16 mouse cellular contexts compared by ENCODE assay signal in the genomic region with DNA sequence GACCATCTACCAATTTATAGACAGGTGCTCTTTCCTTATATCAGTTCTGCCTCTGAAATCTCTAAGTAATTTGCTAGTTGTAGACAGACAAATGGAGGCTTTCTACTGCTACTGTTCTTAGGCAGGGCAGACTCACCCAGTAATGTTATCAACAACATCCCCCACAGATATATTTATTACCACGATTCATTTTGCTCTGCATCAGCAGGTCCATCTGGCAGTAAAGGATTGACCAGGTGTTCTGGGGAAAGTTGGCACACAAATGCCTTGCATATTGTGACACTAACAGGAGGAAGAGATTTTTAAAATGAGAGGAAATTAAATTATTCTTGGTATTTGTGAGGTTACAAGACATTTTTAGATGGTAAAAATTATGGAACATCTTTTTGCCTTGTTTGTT.
A peak's percentile ranks its signal among the peaks of the same experiment; 100 is the strongest.
DNase-seq lines count a peak whose midpoint lies in the region; ATAC-seq and TF ChIP-seq lines count a peak whose summit lies in the region.
"Had no signal": no experiment of that assay in that cellular context is flagged by ENCODE, and none has a peak within 500 bp of the region (broad histone marks: within the 10 kb centered on the region; RNA-seq: fewer than 3 reads in every experiment).

No protein-coding gene starts in this region.

- H3K4me1 ChIP-seq in hindbrain, embryonic 16.5 days (ENCODE audit: control insufficient read depth, insufficient read depth, low read depth, low read length), result no peaks in the 10 kb centered on the region
- H3K4me1 ChIP-seq in hindbrain, embryonic 14.5 days (replicated peaks; ENCODE audit: control insufficient read depth, insufficient read depth, low read length), result no peaks in the 10 kb centered on the region
- H3K4me1 ChIP-seq in forebrain, postnatal 0 days (ENCODE audit: insufficient read depth), result no peaks in the 10 kb centered on the region
- H3K4me1 ChIP-seq: heart, embryonic 12.5 days; hindbrain, embryonic 12.5 days; midbrain, embryonic 12.5 days; neural tube, embryonic 12.5 days had no signal

- H3K36me3 ChIP-seq in hindbrain, embryonic 16.5 days (ENCODE audit: control insufficient read depth, insufficient read depth, low read length), result no peaks in the 10 kb centered on the region
- no peaks in the 10 kb centered on the region for H3K36me3 ChIP-seq in hindbrain, embryonic 14.5 days (replicated peaks; ENCODE audit: control insufficient read depth, insufficient read depth)
- H3K36me3 ChIP-seq in forebrain, postnatal 0 days (ENCODE audit: insufficient read depth), result no peaks in the 10 kb centered on the region
- H3K36me3 ChIP-seq: heart, embryonic 12.5 days; hindbrain, embryonic 12.5 days; midbrain, embryonic 12.5 days; neural tube, embryonic 12.5 days had no signal

- H3K4me2 ChIP-seq in hindbrain, embryonic 16.5 days (ENCODE audit: low read length), result no peak overlapping the region
- H3K4me2 ChIP-seq in hindbrain, embryonic 14.5 days (replicated peaks), result no peak overlapping the region
- no peak overlapping the region for H3K4me2 ChIP-seq in forebrain, postnatal 0 days (ENCODE audit: low read depth)
- H3K4me2 ChIP-seq: heart, embryonic 12.5 days; hindbrain, embryonic 12.5 days; liver, embryonic 11.5 days; midbrain, embryonic 12.5 days; neural tube, embryonic 12.5 days had no signal

- intact Hi-C loops in left cerebral cortex, postnatal 25 days (cut with DNase I), result no loop called here
- intact Hi-C loops in heart, postnatal 36 days (cut with DNase I), result no loop called here

- 63% methylated on average over 1 of the region's 1 CpGs for WGBS in hindbrain, embryonic 16.5 days
- 67% methylated on average over 1 of the region's 1 CpGs for WGBS in hindbrain, embryonic 14.5 days
- WGBS in forebrain, postnatal 0 days, result 50% methylated on average over 1 of the region's 1 CpGs

- no peak overlapping the region for H3K27ac ChIP-seq in hindbrain, embryonic 16.5 days (ENCODE audit: low read depth, low read length)
- no peak overlapping the region for H3K27ac ChIP-seq in hindbrain, embryonic 14.5 days
- H3K27ac ChIP-seq in forebrain, postnatal 0 days (ENCODE audit: low read depth, low read length), result no peak overlapping the region
- H3K27ac ChIP-seq: hindbrain, embryonic 12.5 days; midbrain, embryonic 12.5 days; neural tube, embryonic 12.5 days had no signal

- no peak for DNase-seq in hindbrain, embryonic 14.5 days (ENCODE audit: low spot score)
- DNase-seq in cerebellum, adult 11-12 months, result peak; percentile 80
- peak; percentile 35 for DNase-seq in forebrain, postnatal 0 days
- peak; percentile 15 to 20 for DNase-seq in left cerebral cortex, postnatal 25 days (ENCODE audit: low spot score in 2 of 2)
- DNase-seq in heart, postnatal 36 days, result no peak
- no peak for DNase-seq in T-cell, adult 2 months (ENCODE audit: low spot score)
- DNase-seq in embryo, embryonic 10 days (ENCODE audit: low spot score), result no peak
- DNase-seq: gastrocnemius, postnatal 10 days; lung, postnatal 10 days had no signal

- no peak overlapping the region for H3K9ac ChIP-seq in hindbrain, embryonic 16.5 days (ENCODE audit: low read depth, low read length)
- no peak overlapping the region for H3K9ac ChIP-seq in hindbrain, embryonic 14.5 days
- H3K9ac ChIP-seq in forebrain, postnatal 0 days, result no peak overlapping the region
- H3K9ac ChIP-seq: heart, embryonic 12.5 days; hindbrain, embryonic 12.5 days; midbrain, embryonic 12.5 days; neural tube, embryonic 12.5 days had no signal

- H3K27me3 ChIP-seq in hindbrain, embryonic 16.5 days (replicated peaks; ENCODE audit: control insufficient read depth, insufficient read depth, low read length), result no peaks in the 10 kb centered on the region
- no peaks in the 10 kb centered on the region for H3K27me3 ChIP-seq in hindbrain, embryonic 14.5 days (ENCODE audit: control insufficient read depth, insufficient read depth, low read length)
- no peaks in the 10 kb centered on the region for H3K27me3 ChIP-seq in forebrain, postnatal 0 days (ENCODE audit: insufficient read depth, low read length)
- H3K27me3 ChIP-seq: heart, embryonic 12.5 days; hindbrain, embryonic 12.5 days; midbrain, embryonic 12.5 days; neural tube, embryonic 12.5 days had no signal

- H3K4me3 ChIP-seq in hindbrain, embryonic 16.5 days (ENCODE audit: low read length), result no peak overlapping the region
- no peak overlapping the region for H3K4me3 ChIP-seq in hindbrain, embryonic 14.5 days (replicated peaks; ENCODE audit: low read length)
- H3K4me3 ChIP-seq in forebrain, postnatal 0 days (ENCODE audit: low read depth, low read length), result no peak overlapping the region
- H3K4me3 ChIP-seq: erythroblast, embryonic 14.5 days; heart, embryonic 12.5 days; hindbrain, embryonic 12.5 days; midbrain, embryonic 12.5 days; neural tube, embryonic 12.5 days had no signal

- TF ChIP-seq CTCF in forebrain, postnatal 0 days (IDR thresholded peaks at IDR 0.05; ENCODE audit: low read depth), result no peak

- ATAC-seq in hindbrain, embryonic 16.5 days, result peak; percentile 69; the same call in 1 of the 2 replicates
- ATAC-seq in hindbrain, embryonic 14.5 days (ENCODE audit: low FRiP score), result no peak
- ATAC-seq in forebrain, postnatal 0 days, result no peak

- no peaks in the 10 kb centered on the region for H3K9me3 ChIP-seq in hindbrain, embryonic 16.5 days (ENCODE audit: control insufficient read depth, low read length)
- no peaks in the 10 kb centered on the region for H3K9me3 ChIP-seq in hindbrain, embryonic 14.5 days (ENCODE audit: control insufficient read depth, low read length)
- no peaks in the 10 kb centered on the region for H3K9me3 ChIP-seq in forebrain, postnatal 0 days (ENCODE audit: low read length)
- H3K9me3 ChIP-seq: heart, embryonic 12.5 days; hindbrain, embryonic 12.5 days; midbrain, embryonic 12.5 days; neural tube, embryonic 12.5 days had no signal

Comparison
In these comparisons a context has a peak if more than half of its experiments do, and no peak if none do; other contexts are left out.
1. DNase-seq: peak in cerebellum, adult 11-12 months (single experiment), forebrain, postnatal 0 days (single experiment) and left cerebral cortex, postnatal 25 days (2 of 2); none in hindbrain, embryonic 14.5 days (single experiment), heart, postnatal 36 days (0 of 2), T-cell, adult 2 months (single experiment) and embryo, embryonic 10 days (single experiment).